Mouse (Mus musculus) hindbrain, embryonic 10.5 days (tissue): ENCODE measurements around the gene Cyld. TPM values are rescaled to one million over a fixed set of nuclear protein-coding genes. Genes with fewer than 3 reads are reported as not detected.
A peak's percentile ranks its signal among the peaks of the same experiment; 100 is the strongest.
"Not testable (repeated sequence)": the region's sequence is repeated elsewhere in the genome, so short reads cannot be mapped to it uniquely, and the experiment has no call there.

Source experiments
- DNase-seq: peaks from one replicate; pipeline ENCODE4 v3.0.0-alpha.2; 2017; ENCODE audit warnings: low spot score
- H3K27ac ChIP-seq: fragments of 300-500 bp; sonication (generic); 2 replicates; pipeline ENCODE4 v1.5.1; 2016; ENCODE audit warnings: mild to moderate bottlenecking, moderate library complexity
- H3K27me3 ChIP-seq: fragments of 300-500 bp; sonication (generic); 2 replicates; pipeline ENCODE4 v1.6.1; 2016; ENCODE audit warnings: mild to moderate bottlenecking; ENCODE audit not compliant: poor library complexity, insufficient read depth, severe bottlenecking
- H3K36me3 ChIP-seq: fragments of 300-500 bp; sonication (generic); 2 replicates; pipeline ENCODE4 v1.6.1; 2016; ENCODE audit warnings: mild to moderate bottlenecking, moderate library complexity
- H3K4me1 ChIP-seq: fragments of 300-500 bp; sonication (generic); replicated peaks from 2 replicates; pipeline ENCODE4 v1.6.1; 2016; ENCODE audit warnings: mild to moderate bottlenecking
- H3K4me3 ChIP-seq: fragments of 300-500 bp; sonication (generic); 2 replicates; pipeline ENCODE4 v1.5.1; 2016; ENCODE audit warnings: mild to moderate bottlenecking, moderate library complexity
- H3K9me3 ChIP-seq: fragments of 300-500 bp; sonication (generic); 2 replicates; pipeline ENCODE4 v1.6.1; 2016; ENCODE audit warnings: mild to moderate bottlenecking, moderate library complexity
- WGBS: fragments of 180-500 bp; shearing (Covaris S2); methylation state at CpG from one replicate; pipeline ENCODE4 v1.1.7; 2016; 5-methylcytosine and 5-hydroxymethylcytosine counted together
- polyA plus RNA-seq: library from polyadenylated mRNA; unstranded; fragments of >200 nt; fragmentation: Nextera tagmentation; extraction: Ambion mirVana; gene quantifications from 2 replicates; pipeline ENCODE4 v1.2.1, GENCODE M21; 2016

The Cyld gene
- polyA plus RNA-seq = 9.8 and 10.8 TPM in 2 replicates

- Histone ChIP-seq H3K27ac (peak within 1 kb of the TSS; percentile 91), H3K36me3 (no peaks in the 10 kb centered on the region)
- peak; percentile 99 for DNase-seq
These were observed at the start of gene Cyld for GRCm38 (mm10) chr8:88696721-88697641. Gene Cyld (plus strand): TSS chr8:88697028.

GRCm38 (mm10) chr8:88648322-88648721 is 48.5 kb upstream of the Cyld start:
- H3K27me3 ChIP-seq = peaks cover 44% of the 10 kb centered on the region
- H3K9me3 ChIP-seq = no peaks in the 10 kb centered on the region
- H3K36me3 ChIP-seq = no peaks in the 10 kb centered on the region
- DNase-seq = no peak
- H3K4me3 ChIP-seq = no peak overlapping the region
- H3K27ac ChIP-seq = no peak overlapping the region
- H3K4me1 ChIP-seq = peaks cover 15% of the 10 kb centered on the region

More at GRCm38 (mm10) chr8:88696721-88697641, at the start of gene Cyld:
- Histone ChIP-seq H3K27me3 (peaks cover 16% of the 10 kb centered on the region), H3K4me3 (peak within 1 kb of the TSS; percentile 79), H3K9me3 (no peaks in the 10 kb centered on the region), H3K4me1 (peaks cover 21% of the 10 kb centered on the region)
- under 1% methylated on average over 80 of the region's 80 CpGs for WGBS

GRCm38 (mm10) chr8:88650016-88650708 is 46.7 kb upstream of the Cyld start:
- H3K27ac ChIP-seq = no peak overlapping the region
- peaks cover 15% of the 10 kb centered on the region for H3K4me1 ChIP-seq
- no peaks in the 10 kb centered on the region for H3K9me3 ChIP-seq
- no peak for DNase-seq
- H3K27me3 ChIP-seq = peaks cover 44% of the 10 kb centered on the region
- no peak overlapping the region for H3K4me3 ChIP-seq
- WGBS = 80% methylated on average over 6 of the region's 6 CpGs
- H3K36me3 ChIP-seq = no peaks in the 10 kb centered on the region

- H3K4me3 ChIP-seq, H3K27ac ChIP-seq: not testable (repeated sequence)
- 76% methylated on average over 4 of the region's 4 CpGs for WGBS
These were observed 45.7 kb upstream of the Cyld start for GRCm38 (mm10) chr8:88651122-88651521.

GRCm38 (mm10) chr8:88655334-88655733 is 41.5 kb upstream of the Cyld start:
- H3K9me3 ChIP-seq = no peaks in the 10 kb centered on the region
- no peak overlapping the region for H3K27ac ChIP-seq
- no peak overlapping the region for H3K4me3 ChIP-seq
- H3K36me3 ChIP-seq = no peaks in the 10 kb centered on the region
- H3K4me1 ChIP-seq = no peaks in the 10 kb centered on the region
- DNase-seq = no peak
- 0 out of 2 replicates have a peak, but pooled peaks cover 4% of the 10 kb centered on the region for H3K27me3 ChIP-seq

More at GRCm38 (mm10) chr8:88651122-88651521, 45.7 kb upstream of the Cyld start:
- not testable (repeated sequence) for H3K9me3 ChIP-seq, DNase-seq, H3K36me3 ChIP-seq
- H3K27me3 ChIP-seq = peaks cover 39% of the 10 kb centered on the region
- peaks cover 15% of the 10 kb centered on the region for H3K4me1 ChIP-seq

GRCm38 (mm10) chr8:88659873-88660272 is 37.0 kb upstream of the Cyld start:
- Histone ChIP-seq H3K4me1 (peaks cover 12% of the 10 kb centered on the region), H3K4me3 (no peak overlapping the region), H3K27me3 (no peaks in the 10 kb centered on the region), H3K36me3 (no peaks in the 10 kb centered on the region), H3K9me3 (no peaks in the 10 kb centered on the region), H3K27ac (no peak overlapping the region)
- no peak for DNase-seq
- WGBS = 92% methylated on average over 3 of the region's 3 CpGs

- DNase-seq = no peak
- Histone ChIP-seq H3K9me3 (no peaks in the 10 kb centered on the region), H3K36me3 (no peaks in the 10 kb centered on the region), H3K4me3 (no peak overlapping the region), H3K27me3 (no peaks in the 10 kb centered on the region), H3K4me1 (peaks cover 15% of the 10 kb centered on the region), H3K27ac (no peak overlapping the region)
- WGBS = 72% methylated on average over 6 of the region's 6 CpGs
These were observed 34.4 kb upstream of the Cyld start for GRCm38 (mm10) chr8:88662401-88662821.

- Histone ChIP-seq H3K27me3 (no peaks in the 10 kb centered on the region), H3K36me3 (no peaks in the 10 kb centered on the region), H3K9me3 (no peaks in the 10 kb centered on the region), H3K4me1 (peaks cover 28% of the 10 kb centered on the region), H3K4me3 (no peak overlapping the region), H3K27ac (no peak overlapping the region)
- no peak for DNase-seq
- WGBS = 68% methylated on average over 16 of the region's 16 CpGs
These were observed 32.7 kb upstream of the Cyld start for GRCm38 (mm10) chr8:88664121-88664520.

- Histone ChIP-seq H3K36me3 (no peaks in the 10 kb centered on the region), H3K27me3 (no peaks in the 10 kb centered on the region), H3K4me3 (no peak overlapping the region), H3K9me3 (no peaks in the 10 kb centered on the region), H3K4me1 (peaks cover 31% of the 10 kb centered on the region), H3K27ac (no peak overlapping the region)
- DNase-seq = no peak
- 93% methylated on average over 19 of the region's 19 CpGs for WGBS
These were observed 31.9 kb upstream of the Cyld start for GRCm38 (mm10) chr8:88664947-88665346.

- no peak overlapping the region for H3K4me3 ChIP-seq
- no peak overlapping the region for H3K27ac ChIP-seq
- H3K4me1 ChIP-seq = peaks cover 38% of the 10 kb centered on the region
- no peaks in the 10 kb centered on the region for H3K27me3 ChIP-seq
- no peaks in the 10 kb centered on the region for H3K36me3 ChIP-seq
- 80% methylated on average over 1 of the region's 1 CpGs for WGBS
- DNase-seq = no peak
- H3K9me3 ChIP-seq = no peaks in the 10 kb centered on the region
These were observed 30.4 kb upstream of the Cyld start for GRCm38 (mm10) chr8:88666435-88666834.

- Histone ChIP-seq H3K4me1 (peaks cover 36% of the 10 kb centered on the region), H3K27ac (peak overlapping the region; percentile 41), H3K4me3 (no peak overlapping the region), H3K36me3 (no peaks in the 10 kb centered on the region), H3K27me3 (no peaks in the 10 kb centered on the region), H3K9me3 (no peaks in the 10 kb centered on the region)
- no peak for DNase-seq
- 70% methylated on average over 14 of the region's 14 CpGs for WGBS
These were observed 28.3 kb upstream of the Cyld start for GRCm38 (mm10) chr8:88668400-88669086.

- H3K4me1 ChIP-seq = peaks cover 23% of the 10 kb centered on the region
- H3K36me3 ChIP-seq = no peaks in the 10 kb centered on the region
- H3K9me3 ChIP-seq = no peaks in the 10 kb centered on the region
- DNase-seq = no peak
- WGBS = 72% methylated on average over 6 of the region's 6 CpGs
- H3K27ac ChIP-seq = no peak overlapping the region
- H3K4me3 ChIP-seq = no peak overlapping the region
- no peaks in the 10 kb centered on the region for H3K27me3 ChIP-seq
These were observed 26.0 kb upstream of the Cyld start for GRCm38 (mm10) chr8:88670782-88671181.
